Mouse (Mus musculus): Measurements from ENCODE around the gene Ankrd33b. TPM values are rescaled to one million over a fixed set of nuclear protein-coding genes. Genes with fewer than 3 reads are reported as not detected.

Gene Ankrd33b
- polyA plus RNA-seq, 1 experiment = 0.52 TPM

GRCm38 (mm10) chr15:31342496-31342901, 25.0 kb downstream of the Ankrd33b start:
- H3K27ac ChIP-seq (ENCODE audit: insufficient read depth, low read depth, low read length) = no peak overlapping the region
- WGBS = 59% methylated on average over 8 of the region's 8 CpGs
- no peaks in the 10 kb centered on the region for H3K27me3 ChIP-seq (ENCODE audit: control insufficient read depth, insufficient read depth, low read length)
- no peak overlapping the region for H3K4me3 ChIP-seq (ENCODE audit: low read depth, low read length)
- H3K4me1 ChIP-seq (ENCODE audit: control insufficient read depth, insufficient read depth, insufficient read length, low read length) = 0 out of 2 replicates have a peak, but pooled peaks cover 2% of the 10 kb centered on the region
- H3K36me3 ChIP-seq (ENCODE audit: control insufficient read depth, insufficient read depth, low read length) = no peaks in the 10 kb centered on the region
- TF ChIP-seq POLR2A (IDR thresholded peaks at IDR 0.05; ENCODE audit: low read depth, low read length) (no peak), CTCF (IDR thresholded peaks at IDR 0.05; ENCODE audit: extremely low read depth, insufficient read length, insufficient replicate concordance, low read depth, low read length) (no peak)

- H3K4me3 ChIP-seq (ENCODE audit: low read depth, low read length) = no peak overlapping the region
- no peaks in the 10 kb centered on the region for H3K27me3 ChIP-seq (ENCODE audit: control insufficient read depth, insufficient read depth, low read length)
- TF ChIP-seq POLR2A (IDR thresholded peaks at IDR 0.05; ENCODE audit: low read depth, low read length) = no peak
- TF ChIP-seq CTCF (IDR thresholded peaks at IDR 0.05; ENCODE audit: extremely low read depth, insufficient read length, insufficient replicate concordance, low read depth, low read length) = no peak
- H3K4me1 ChIP-seq (ENCODE audit: control insufficient read depth, insufficient read depth, insufficient read length, low read length) = 0 out of 2 replicates have a peak, but pooled peaks cover 2% of the 10 kb centered on the region
- H3K36me3 ChIP-seq (ENCODE audit: control insufficient read depth, insufficient read depth, low read length) = no peaks in the 10 kb centered on the region
- H3K27ac ChIP-seq (ENCODE audit: insufficient read depth, low read depth, low read length) = no peak overlapping the region
- WGBS = 71% methylated on average over 1 of the region's 1 CpGs
These were observed 25.5 kb downstream of the Ankrd33b start for GRCm38 (mm10) chr15:31342001-31342400.

GRCm38 (mm10) chr15:31338656-31339291, 28.8 kb downstream of the Ankrd33b start:
- H3K4me1 ChIP-seq (ENCODE audit: control insufficient read depth, insufficient read depth, insufficient read length, low read length) = no peaks in the 10 kb centered on the region
- H3K36me3 ChIP-seq (ENCODE audit: control insufficient read depth, insufficient read depth, low read length) = no peaks in the 10 kb centered on the region
- TF ChIP-seq POLR2A (IDR thresholded peaks at IDR 0.05; ENCODE audit: low read depth, low read length) (no peak), CTCF (IDR thresholded peaks at IDR 0.05; ENCODE audit: extremely low read depth, insufficient read length, insufficient replicate concordance, low read depth, low read length) (no peak)
- H3K4me3 ChIP-seq (ENCODE audit: low read depth, low read length) = no peak overlapping the region
- no peaks in the 10 kb centered on the region for H3K27me3 ChIP-seq (ENCODE audit: control insufficient read depth, insufficient read depth, low read length)
- WGBS = 58% methylated on average over 10 of the region's 10 CpGs
- H3K27ac ChIP-seq (ENCODE audit: insufficient read depth, low read depth, low read length) = no peak overlapping the region

- 74% methylated on average over 6 of the region's 6 CpGs for WGBS
These were observed 29.5 kb downstream of the Ankrd33b start for GRCm38 (mm10) chr15:31337983-31338382.

GRCm38 (mm10) chr15:31337192-31337741, 30.3 kb downstream of the Ankrd33b start:
- Histone ChIP-seq H3K27ac (ENCODE audit: insufficient read depth, low read depth, low read length) (no peak overlapping the region), H3K27me3 (ENCODE audit: control insufficient read depth, insufficient read depth, low read length) (no peaks in the 10 kb centered on the region), H3K4me1 (ENCODE audit: control insufficient read depth, insufficient read depth, insufficient read length, low read length) (no peaks in the 10 kb centered on the region), H3K4me3 (ENCODE audit: low read depth, low read length) (no peak overlapping the region), H3K36me3 (ENCODE audit: control insufficient read depth, insufficient read depth, low read length) (no peaks in the 10 kb centered on the region)
- TF ChIP-seq CTCF (IDR thresholded peaks at IDR 0.05; ENCODE audit: extremely low read depth, insufficient read length, insufficient replicate concordance, low read depth, low read length) (no peak), POLR2A (IDR thresholded peaks at IDR 0.05; ENCODE audit: low read depth, low read length) (no peak)
- 82% methylated on average over 14 of the region's 14 CpGs for WGBS

More at GRCm38 (mm10) chr15:31337983-31338382, 29.5 kb downstream of the Ankrd33b start:
- Histone ChIP-seq H3K4me1 (ENCODE audit: control insufficient read depth, insufficient read depth, insufficient read length, low read length) (no peaks in the 10 kb centered on the region), H3K27ac (ENCODE audit: insufficient read depth, low read depth, low read length) (no peak overlapping the region), H3K36me3 (ENCODE audit: control insufficient read depth, insufficient read depth, low read length) (no peaks in the 10 kb centered on the region), H3K4me3 (ENCODE audit: low read depth, low read length) (no peak overlapping the region), H3K27me3 (ENCODE audit: control insufficient read depth, insufficient read depth, low read length) (no peaks in the 10 kb centered on the region)
- TF ChIP-seq CTCF (IDR thresholded peaks at IDR 0.05; ENCODE audit: extremely low read depth, insufficient read length, insufficient replicate concordance, low read depth, low read length) = no peak
- no peak for TF ChIP-seq POLR2A (IDR thresholded peaks at IDR 0.05; ENCODE audit: low read depth, low read length)

GRCm38 (mm10) chr15:31336685-31337084, 30.8 kb downstream of the Ankrd33b start:
- H3K27ac ChIP-seq (ENCODE audit: insufficient read depth, low read depth, low read length) = no peak overlapping the region
- no peak overlapping the region for H3K4me3 ChIP-seq (ENCODE audit: low read depth, low read length)
- WGBS = 40% methylated on average over 4 of the region's 4 CpGs
- no peaks in the 10 kb centered on the region for H3K36me3 ChIP-seq (ENCODE audit: control insufficient read depth, insufficient read depth, low read length)
- H3K4me1 ChIP-seq (ENCODE audit: control insufficient read depth, insufficient read depth, insufficient read length, low read length) = no peaks in the 10 kb centered on the region
- no peak for TF ChIP-seq POLR2A (IDR thresholded peaks at IDR 0.05; ENCODE audit: low read depth, low read length)
- no peak for TF ChIP-seq CTCF (IDR thresholded peaks at IDR 0.05; ENCODE audit: extremely low read depth, insufficient read length, insufficient replicate concordance, low read depth, low read length)
- H3K27me3 ChIP-seq (ENCODE audit: control insufficient read depth, insufficient read depth, low read length) = no peaks in the 10 kb centered on the region

GRCm38 (mm10) chr15:31334829-31335228, 32.7 kb downstream of the Ankrd33b start:
- TF ChIP-seq CTCF (IDR thresholded peaks at IDR 0.05; ENCODE audit: extremely low read depth, insufficient read length, insufficient replicate concordance, low read depth, low read length) (no peak), POLR2A (IDR thresholded peaks at IDR 0.05; ENCODE audit: low read depth, low read length) (no peak)
- no peak overlapping the region for H3K4me3 ChIP-seq (ENCODE audit: low read depth, low read length)
- 88% methylated on average over 5 of the region's 5 CpGs for WGBS
- H3K27ac ChIP-seq (ENCODE audit: insufficient read depth, low read depth, low read length) = no peak overlapping the region
- no peaks in the 10 kb centered on the region for H3K36me3 ChIP-seq (ENCODE audit: control insufficient read depth, insufficient read depth, low read length)
- H3K27me3 ChIP-seq (ENCODE audit: control insufficient read depth, insufficient read depth, low read length) = no peaks in the 10 kb centered on the region
- no peaks in the 10 kb centered on the region for H3K4me1 ChIP-seq (ENCODE audit: control insufficient read depth, insufficient read depth, insufficient read length, low read length)

All from small intestine, adult 2 months (tissue).